Mouse (Mus musculus): ENCODE data around the gene Prrg2. TPM values are rescaled to one million over a fixed set of nuclear protein-coding genes. Genes with fewer than 3 reads are reported as not detected.

Prrg2 gene
- polyA plus RNA-seq, 1 experiment from 2014 or later = 21.2 TPM

DNA sequence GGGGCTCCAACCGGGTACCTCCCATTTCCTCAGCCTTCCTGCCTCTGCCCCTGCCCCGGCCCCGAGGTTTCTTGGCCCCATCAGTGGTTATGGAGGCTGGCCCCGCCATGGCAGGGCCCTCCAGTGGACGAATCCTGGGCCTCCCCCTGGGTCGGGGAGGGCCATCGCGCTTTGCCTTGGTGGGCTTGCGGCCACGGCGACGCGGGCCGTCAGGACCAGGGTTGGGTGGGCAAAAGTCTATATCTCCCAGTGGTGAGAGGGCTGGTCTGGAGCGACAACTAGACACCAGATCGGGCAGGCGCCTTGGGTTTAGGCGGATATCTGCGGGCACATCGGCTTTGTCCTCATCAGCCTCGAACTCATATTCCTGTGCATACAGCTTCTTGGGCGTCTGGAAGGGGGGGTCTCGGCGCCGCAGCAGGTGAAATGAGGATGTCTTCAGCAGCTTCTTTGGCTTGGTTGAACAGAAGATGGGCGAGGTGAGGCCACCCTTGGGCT, 15.6 kb downstream of the Prrg2 start:
- Histone ChIP-seq H3K4me3 (replicated peaks) (no peak overlapping the region), H3K9ac (replicated peaks) (no peak overlapping the region)
- 95% methylated on average over 26 of the region's 26 CpGs for WGBS

DNA sequence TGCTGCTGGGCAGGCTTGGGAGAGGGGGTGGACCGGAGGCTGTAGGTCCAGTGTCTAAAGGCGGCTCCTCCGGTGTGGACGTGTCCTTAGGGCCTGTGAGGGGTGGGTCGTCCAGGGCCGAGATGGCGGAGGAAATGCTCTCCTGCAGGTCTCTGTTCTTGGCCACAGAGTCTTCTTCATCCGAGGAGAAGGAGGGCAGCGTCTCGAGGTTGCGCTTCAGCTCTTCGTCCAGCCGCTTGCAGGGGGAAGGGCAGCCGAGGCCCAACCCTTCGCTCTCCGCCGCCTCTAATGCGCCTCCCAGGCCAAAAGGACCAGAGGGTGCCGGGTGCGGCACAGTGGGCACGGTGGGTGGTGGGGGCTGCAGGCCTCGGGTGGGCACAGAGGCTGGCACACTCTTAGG, 16.7 kb downstream of the Prrg2 start:
- Histone ChIP-seq H3K4me3 (replicated peaks) (no peak overlapping the region), H3K9me3 (no peaks in the 10 kb centered on the region), H3K4me2 (no peak overlapping the region), H3K4me1 (replicated peaks) (peaks cover 10% of the 10 kb centered on the region; the same call in 1 of the 2 replicates), H3K27me3 (no peaks in the 10 kb centered on the region), H3K36me3 (peaks cover 100% of the 10 kb centered on the region), H3K27ac (no peak overlapping the region), H3K9ac (replicated peaks) (no peak overlapping the region)
- no peak for ATAC-seq (ENCODE audit: insufficient number of reproducible peaks, insufficient read depth, low FRiP score, low TSS enrichment, low read depth)
- WGBS = 95% methylated on average over 22 of the region's 22 CpGs

More for the DNA sequence above, 15.6 kb downstream of the Prrg2 start:
- Histone ChIP-seq H3K27ac (no peak overlapping the region), H3K4me1 (replicated peaks) (peaks cover 20% of the 10 kb centered on the region), H3K36me3 (peaks cover 90% of the 10 kb centered on the region), H3K4me2 (no peak overlapping the region), H3K9me3 (no peaks in the 10 kb centered on the region), H3K27me3 (no peaks in the 10 kb centered on the region)
- ATAC-seq (ENCODE audit: insufficient number of reproducible peaks, insufficient read depth, low FRiP score, low TSS enrichment, low read depth) = no peak

DNA sequence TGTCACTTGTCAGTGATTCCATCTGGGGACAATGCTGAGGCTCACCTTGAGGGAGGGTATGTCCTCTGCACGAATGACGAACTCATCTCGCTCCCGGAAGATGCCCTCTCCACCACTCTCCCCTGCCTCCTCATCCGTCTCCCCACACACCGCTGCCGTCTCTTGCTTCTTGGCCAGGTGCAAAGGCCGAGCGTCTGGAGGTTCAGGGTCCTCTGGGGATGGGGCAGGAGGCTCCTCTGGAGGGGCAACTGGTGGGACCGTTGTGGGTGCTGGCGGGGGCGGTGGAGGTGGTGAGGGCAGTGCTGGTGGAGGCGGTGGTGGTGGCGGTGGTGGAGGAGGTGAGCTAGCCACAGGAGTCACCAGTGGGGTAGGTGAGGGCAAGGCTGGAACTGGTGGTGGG, 19.2 kb downstream of the Prrg2 start:
- H3K36me3 ChIP-seq = peaks cover 100% of the 10 kb centered on the region
- no peak overlapping the region for H3K9ac ChIP-seq (replicated peaks)
- H3K4me1 ChIP-seq (replicated peaks) = 0 out of 2 replicates have a peak, but pooled peaks cover 3% of the 10 kb centered on the region
- H3K4me2 ChIP-seq = no peak overlapping the region
- 94% methylated on average over 14 of the region's 14 CpGs for WGBS
- no peak overlapping the region for H3K27ac ChIP-seq
- no peak overlapping the region for H3K4me3 ChIP-seq (replicated peaks)
- no peaks in the 10 kb centered on the region for H3K27me3 ChIP-seq
- no peaks in the 10 kb centered on the region for H3K9me3 ChIP-seq
- ATAC-seq (ENCODE audit: insufficient number of reproducible peaks, insufficient read depth, low FRiP score, low TSS enrichment, low read depth) = no peak

- no peaks in the 10 kb centered on the region for H3K4me1 ChIP-seq (replicated peaks)
- peaks cover 100% of the 10 kb centered on the region for H3K36me3 ChIP-seq
- no peak overlapping the region for H3K4me2 ChIP-seq
- no peaks in the 10 kb centered on the region for H3K27me3 ChIP-seq
- no peak overlapping the region for H3K27ac ChIP-seq
- H3K9me3 ChIP-seq = no peaks in the 10 kb centered on the region
- no peak for ATAC-seq (ENCODE audit: insufficient number of reproducible peaks, insufficient read depth, low FRiP score, low TSS enrichment, low read depth)
- no peak overlapping the region for H3K9ac ChIP-seq (replicated peaks)
- 92% methylated on average over 9 of the region's 9 CpGs for WGBS
- H3K4me3 ChIP-seq (replicated peaks) = no peak overlapping the region
These were observed 21.6 kb downstream of the Prrg2 start for GRCm38 (mm10) chr7:45040851-45041250.

DNA sequence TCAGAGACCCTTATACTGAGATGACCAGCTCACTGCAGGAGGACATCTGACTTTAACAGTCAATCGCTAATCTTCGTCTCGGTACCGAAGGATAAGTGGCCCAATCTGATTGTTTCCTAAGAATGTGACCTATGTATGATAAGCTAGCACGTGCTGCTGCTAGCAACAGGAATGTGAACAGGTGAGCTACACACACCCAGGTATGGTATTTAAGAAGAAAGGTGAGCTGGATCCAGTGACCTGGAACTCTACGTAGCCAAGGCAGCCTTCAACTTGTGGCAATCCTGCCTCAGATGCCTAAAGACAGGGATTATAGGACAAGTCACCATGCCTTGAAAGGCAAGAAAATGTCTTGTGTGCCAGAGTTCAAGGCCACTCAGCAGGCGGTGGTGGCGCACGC, 24.1 kb downstream of the Prrg2 start:
- ATAC-seq (ENCODE audit: insufficient number of reproducible peaks, insufficient read depth, low FRiP score, low TSS enrichment, low read depth) = no peak
- no peaks in the 10 kb centered on the region for H3K9me3 ChIP-seq
- H3K27me3 ChIP-seq = no peaks in the 10 kb centered on the region
- H3K4me2 ChIP-seq = no peak overlapping the region
- no peak overlapping the region for H3K27ac ChIP-seq
- peaks cover 100% of the 10 kb centered on the region for H3K36me3 ChIP-seq
- H3K4me3 ChIP-seq (replicated peaks) = no peak overlapping the region
- no peak overlapping the region for H3K9ac ChIP-seq (replicated peaks)
- WGBS = 94% methylated on average over 9 of the region's 9 CpGs
- H3K4me1 ChIP-seq (replicated peaks) = no peaks in the 10 kb centered on the region

- no peaks in the 10 kb centered on the region for H3K27me3 ChIP-seq
- 71% methylated on average over 7 of the region's 7 CpGs for WGBS
- no peak for ATAC-seq (ENCODE audit: insufficient number of reproducible peaks, insufficient read depth, low FRiP score, low TSS enrichment, low read depth)
- no peaks in the 10 kb centered on the region for H3K4me1 ChIP-seq (replicated peaks)
- no peak overlapping the region for H3K27ac ChIP-seq
- H3K9ac ChIP-seq (replicated peaks) = no peak overlapping the region
- H3K9me3 ChIP-seq = no peaks in the 10 kb centered on the region
- H3K4me3 ChIP-seq (replicated peaks) = no peak overlapping the region
- H3K4me2 ChIP-seq = no peak overlapping the region
- H3K36me3 ChIP-seq = peaks cover 100% of the 10 kb centered on the region
These were observed 24.6 kb downstream of the Prrg2 start for GRCm38 (mm10) chr7:45037720-45038361.

DNA sequence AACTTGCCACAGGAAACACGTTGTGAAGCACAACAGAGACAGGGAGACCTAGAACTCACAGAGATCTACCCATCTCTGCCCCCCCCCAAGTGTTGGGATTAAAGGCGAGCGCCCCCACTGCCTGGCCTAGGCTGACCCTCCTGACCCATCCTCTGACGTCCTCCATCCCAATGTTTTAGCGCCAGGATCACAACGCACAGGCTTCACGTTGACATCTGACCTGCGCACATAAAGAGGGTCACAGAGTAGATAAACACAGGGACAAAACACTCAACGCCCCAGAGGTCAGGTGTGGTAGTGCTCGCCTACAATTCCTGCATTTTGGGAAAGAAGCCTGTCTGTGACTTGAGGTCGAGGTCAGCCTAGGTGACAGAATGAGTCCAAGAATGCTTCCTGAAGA, 25.8 kb downstream of the Prrg2 start:
- H3K9ac ChIP-seq (replicated peaks) = no peak overlapping the region
- H3K27ac ChIP-seq = no peak overlapping the region
- H3K4me1 ChIP-seq (replicated peaks) = no peaks in the 10 kb centered on the region
- no peak for ATAC-seq (ENCODE audit: insufficient number of reproducible peaks, insufficient read depth, low FRiP score, low TSS enrichment, low read depth)
- WGBS = 88% methylated on average over 11 of the region's 11 CpGs
- peaks cover 100% of the 10 kb centered on the region for H3K36me3 ChIP-seq
- H3K4me2 ChIP-seq = no peak overlapping the region
- H3K4me3 ChIP-seq (replicated peaks) = no peak overlapping the region
- H3K9me3 ChIP-seq = no peaks in the 10 kb centered on the region
- H3K27me3 ChIP-seq = no peaks in the 10 kb centered on the region

DNA sequence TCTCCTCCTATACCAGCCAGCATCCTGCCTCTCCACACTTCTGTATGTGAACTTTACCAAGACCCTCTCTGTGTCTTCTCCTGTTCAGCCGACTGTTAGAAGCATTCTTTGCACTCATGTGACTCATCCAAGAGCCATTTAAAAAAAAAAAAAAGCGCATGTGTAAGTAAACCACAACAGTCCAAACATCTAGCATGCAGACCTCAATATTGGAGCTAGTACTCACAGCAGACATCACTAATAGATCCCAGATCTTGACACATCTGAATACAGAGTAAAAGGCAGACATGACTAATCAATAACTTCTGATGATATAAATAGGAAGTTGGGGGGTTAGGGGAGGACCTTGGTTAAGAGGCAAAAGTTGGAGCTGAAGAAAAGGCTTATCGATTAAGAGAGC, 26.8 kb downstream of the Prrg2 start:
- no peak overlapping the region for H3K9ac ChIP-seq (replicated peaks)
- no peak overlapping the region for H3K4me3 ChIP-seq (replicated peaks)
- peaks cover 100% of the 10 kb centered on the region for H3K36me3 ChIP-seq
- H3K9me3 ChIP-seq = no peaks in the 10 kb centered on the region
- no peak overlapping the region for H3K4me2 ChIP-seq
- no peaks in the 10 kb centered on the region for H3K4me1 ChIP-seq (replicated peaks)
- no peaks in the 10 kb centered on the region for H3K27me3 ChIP-seq
- no peak overlapping the region for H3K27ac ChIP-seq
- WGBS = 91% methylated on average over 3 of the region's 3 CpGs
- ATAC-seq (ENCODE audit: insufficient number of reproducible peaks, insufficient read depth, low FRiP score, low TSS enrichment, low read depth) = no peak

GRCm38 (mm10) chr7:45033722-45034359, 28.6 kb downstream of the Prrg2 start:
- no peaks in the 10 kb centered on the region for H3K27me3 ChIP-seq
- no peak overlapping the region for H3K9ac ChIP-seq (replicated peaks)
- H3K36me3 ChIP-seq = peaks cover 100% of the 10 kb centered on the region
- H3K4me3 ChIP-seq (replicated peaks) = no peak overlapping the region
- H3K27ac ChIP-seq = no peak overlapping the region
- no peak for ATAC-seq (ENCODE audit: insufficient number of reproducible peaks, insufficient read depth, low FRiP score, low TSS enrichment, low read depth)
- H3K9me3 ChIP-seq = no peaks in the 10 kb centered on the region
- 94% methylated on average over 19 of the region's 19 CpGs for WGBS
- no peaks in the 10 kb centered on the region for H3K4me1 ChIP-seq (replicated peaks)
- H3K4me2 ChIP-seq = no peak overlapping the region

DNA sequence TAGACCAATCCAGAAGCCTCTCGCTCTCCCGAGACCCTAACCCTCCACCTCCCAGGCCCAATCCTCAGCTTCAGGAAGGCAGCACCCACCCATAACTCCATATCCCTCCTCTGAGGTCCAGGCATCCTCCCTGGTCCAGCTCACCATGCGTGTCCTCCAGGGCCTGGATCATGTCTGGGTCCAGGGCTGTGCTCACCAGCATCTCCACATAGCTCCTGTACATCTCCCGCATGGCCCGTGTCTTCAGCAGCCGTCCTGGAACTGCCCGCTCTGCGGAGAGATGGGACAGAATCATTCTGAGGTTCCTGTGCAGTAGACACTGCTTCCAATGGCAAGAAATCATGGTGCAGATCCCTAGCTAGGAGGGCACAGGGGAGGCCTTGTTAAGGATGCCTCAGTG, 31.6 kb downstream of the Prrg2 start:
- Histone ChIP-seq H3K9me3 (no peaks in the 10 kb centered on the region), H3K4me2 (no peak overlapping the region), H3K4me1 (replicated peaks) (peaks cover 7% of the 10 kb centered on the region; the same call in 1 of the 2 replicates), H3K9ac (replicated peaks) (no peak overlapping the region), H3K27ac (no peak overlapping the region), H3K36me3 (peaks cover 94% of the 10 kb centered on the region), H3K27me3 (no peaks in the 10 kb centered on the region), H3K4me3 (replicated peaks) (no peak overlapping the region)
- 96% methylated on average over 8 of the region's 8 CpGs for WGBS
- ATAC-seq (ENCODE audit: insufficient number of reproducible peaks, insufficient read depth, low FRiP score, low TSS enrichment, low read depth) = no peak

DNA sequence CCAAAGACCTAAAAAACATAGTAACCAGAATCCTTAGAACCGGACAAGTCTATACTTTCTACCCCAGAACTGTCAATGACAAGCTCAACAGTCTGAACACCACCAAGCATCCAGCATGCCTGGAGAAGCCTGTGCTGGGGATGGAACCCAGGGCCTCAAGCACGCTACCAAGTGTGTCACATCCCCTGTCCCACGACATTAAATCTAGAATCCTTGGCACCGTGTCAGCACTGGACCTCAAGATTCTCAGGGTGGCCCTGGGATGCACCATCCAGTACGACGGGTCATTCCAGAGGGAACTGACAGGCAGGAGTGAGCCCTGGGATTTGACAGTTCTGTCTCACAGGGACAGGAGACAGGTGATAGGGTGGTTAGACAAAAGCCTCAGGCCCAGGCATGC, 32.5 kb downstream of the Prrg2 start:
- no peak overlapping the region for H3K9ac ChIP-seq (replicated peaks)
- H3K27me3 ChIP-seq = no peaks in the 10 kb centered on the region
- no peak overlapping the region for H3K4me3 ChIP-seq (replicated peaks)
- 93% methylated on average over 6 of the region's 6 CpGs for WGBS
- no peak overlapping the region for H3K4me2 ChIP-seq
- peaks cover 7% of the 10 kb centered on the region; the same call in 1 of the 2 replicates for H3K4me1 ChIP-seq (replicated peaks)
- peaks cover 85% of the 10 kb centered on the region for H3K36me3 ChIP-seq
- ATAC-seq (ENCODE audit: insufficient number of reproducible peaks, insufficient read depth, low FRiP score, low TSS enrichment, low read depth) = no peak
- no peak overlapping the region for H3K27ac ChIP-seq
- H3K9me3 ChIP-seq = no peaks in the 10 kb centered on the region

Measured in limb, embryonic 12.5 days (tissue).